Mouse (Mus musculus): Measurements from ENCODE around the gene Gm21987. TPM values are rescaled to one million over a fixed set of nuclear protein-coding genes. Genes with fewer than 3 reads are reported as not detected.

Gm21987 gene
- polyA plus RNA-seq, 1 experiment: not detected

DNA sequence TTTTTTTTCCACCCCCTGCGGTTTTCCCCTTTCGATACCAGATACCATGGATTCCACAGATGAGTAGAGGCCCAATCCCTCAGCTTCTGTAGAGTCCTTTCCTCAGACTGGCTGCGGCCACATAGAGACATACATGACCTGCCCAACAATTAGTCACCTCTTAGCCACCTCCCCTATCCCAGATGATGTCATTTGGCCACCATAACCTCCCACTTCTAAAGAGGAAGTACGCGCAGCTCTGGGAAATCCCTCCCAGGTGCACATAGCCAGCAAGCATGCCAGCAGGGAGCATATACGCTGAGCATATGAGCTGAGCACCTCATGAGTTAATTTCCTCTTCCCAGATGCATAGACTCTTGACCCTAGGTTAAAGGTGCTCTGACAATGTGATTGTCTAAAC is 59.9 kb downstream of the Gm21987 start:
- H3K4me3 ChIP-seq (replicated peaks; ENCODE audit: extremely low read depth, low read depth, low read length): no peak overlapping the region
- no peaks in the 10 kb centered on the region for H3K4me1 ChIP-seq (ENCODE audit: control insufficient read depth, insufficient read depth, low read length)
- TF ChIP-seq POLR2A (IDR thresholded peaks at IDR 0.05; ENCODE audit: borderline replicate concordance, extremely low read depth, low read depth, low read length) (no peak), CTCF (IDR thresholded peaks at IDR 0.05; ENCODE audit: insufficient read depth, low read length) (no peak)
- DNase-seq: no peak
- 65% methylated on average over 6 of the region's 6 CpGs for WGBS

DNA sequence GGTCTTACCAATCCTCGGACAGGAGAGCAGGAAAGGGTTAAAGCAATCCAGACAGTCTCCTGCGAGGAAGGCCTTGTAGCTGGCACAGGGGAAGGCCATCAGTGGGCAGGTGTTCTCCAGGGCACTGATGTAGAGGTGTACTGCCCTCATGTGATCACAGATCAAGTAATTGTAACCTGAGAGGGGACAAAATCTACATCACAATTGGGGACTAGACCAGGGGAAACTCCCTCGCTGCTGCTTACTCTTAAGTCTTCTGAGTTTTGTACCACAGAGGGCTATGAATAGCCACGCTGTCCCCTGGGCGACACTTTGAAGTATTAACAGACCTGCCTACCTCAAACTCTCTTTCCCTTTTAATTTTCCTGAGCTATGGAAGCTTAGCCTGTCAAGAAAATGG is 60.7 kb downstream of the Gm21987 start:
- no peak for TF ChIP-seq POLR2A (IDR thresholded peaks at IDR 0.05; ENCODE audit: borderline replicate concordance, extremely low read depth, low read depth, low read length)
- no peak for TF ChIP-seq CTCF (IDR thresholded peaks at IDR 0.05; ENCODE audit: insufficient read depth, low read length)
- Histone ChIP-seq H3K4me3 (replicated peaks; ENCODE audit: extremely low read depth, low read depth, low read length) (no peak overlapping the region), H3K4me1 (ENCODE audit: control insufficient read depth, insufficient read depth, low read length) (no peaks in the 10 kb centered on the region)
- WGBS: 50% methylated on average over 5 of the region's 5 CpGs
- DNase-seq: no peak

DNA sequence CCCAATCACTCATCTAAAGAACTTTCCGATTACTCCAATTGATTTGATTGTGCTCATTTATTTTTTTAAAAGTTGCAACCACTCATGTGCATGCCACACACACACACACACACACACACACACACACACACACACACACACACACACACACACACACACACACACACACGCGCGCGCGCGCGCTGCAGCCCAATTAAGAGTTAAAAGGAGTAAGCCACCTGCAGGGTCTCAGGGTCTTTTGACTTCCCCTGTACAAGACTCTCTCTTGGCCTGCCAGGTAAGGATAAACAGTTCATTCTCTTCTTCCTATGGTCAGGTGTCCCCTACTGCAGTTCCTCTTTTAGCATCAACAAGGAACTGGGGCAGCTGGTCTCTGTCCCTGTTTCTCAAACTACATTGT is 61.6 kb downstream of the Gm21987 start:
- Histone ChIP-seq H3K4me1 (ENCODE audit: control insufficient read depth, insufficient read depth, low read length) (no peaks in the 10 kb centered on the region), H3K4me3 (replicated peaks; ENCODE audit: extremely low read depth, low read depth, low read length) (no peak overlapping the region)
- TF ChIP-seq POLR2A (IDR thresholded peaks at IDR 0.05; ENCODE audit: borderline replicate concordance, extremely low read depth, low read depth, low read length) (no peak), CTCF (IDR thresholded peaks at IDR 0.05; ENCODE audit: insufficient read depth, low read length) (no peak)
- 96% methylated on average over 8 of the region's 8 CpGs for WGBS
- no peak for DNase-seq

Other genes with a start within 250 kb of the Gm21987 start
- gene Nr1i2, start 52.2 kb upstream of the Gm21987 start, polyA plus RNA-seq (2012; rRNA removed): 0.63 and 0.66 TPM in 2 replicates
- gene Maats1, start 4.9 kb upstream of the Gm21987 start, polyA plus RNA-seq (2012; rRNA removed): 1.7 and 2.5 TPM in 2 replicates
- gene Cox17, start within 50 bp of the Gm21987 start, polyA plus RNA-seq (2012; rRNA removed): 63.2 and 64.6 TPM in 2 replicates
- 20.4 and 30.9 TPM in 2 replicates for gene Popdc2, start 15.2 kb downstream of the Gm21987 start, polyA plus RNA-seq (2012; rRNA removed)
- 1.6 and 2.0 TPM in 2 replicates for gene Pla1a, start 86.1 kb downstream of the Gm21987 start, polyA plus RNA-seq (2012; rRNA removed)
- 27.0 and 29.4 TPM in 2 replicates for gene Adprh, start 105.7 kb downstream of the Gm21987 start, polyA plus RNA-seq (2012; rRNA removed)
- gene Cd80, start 108.5 kb downstream of the Gm21987 start, polyA plus RNA-seq (2012; rRNA removed): 0.35 and 0.98 TPM in 2 replicates
- gene Timmdc1, start 175.6 kb downstream of the Gm21987 start, polyA plus RNA-seq (2012; rRNA removed): 10.0 and 12.9 TPM in 2 replicates
- 17.5 and 27.8 TPM in 2 replicates for gene Poglut1, start 203.2 kb downstream of the Gm21987 start, polyA plus RNA-seq (2012; rRNA removed)
- 50.1 and 73.2 TPM in 2 replicates for gene Tmem39a, start 211.7 kb downstream of the Gm21987 start, polyA plus RNA-seq (2012; rRNA removed)

All from lung, adult 2 months (tissue).